Mouse (Mus musculus) kidney, postnatal 4 days (tissue): ENCODE results near the gene C2cd4d.

ENCODE experiments used
- DNase-seq, 2 experiments: peaks; one replicate each; pipeline ENCODE4 v3.0.0; 2021; ENCODE audit warnings: mixed read lengths in 2 of 2

The C2cd4d gene

DNA sequence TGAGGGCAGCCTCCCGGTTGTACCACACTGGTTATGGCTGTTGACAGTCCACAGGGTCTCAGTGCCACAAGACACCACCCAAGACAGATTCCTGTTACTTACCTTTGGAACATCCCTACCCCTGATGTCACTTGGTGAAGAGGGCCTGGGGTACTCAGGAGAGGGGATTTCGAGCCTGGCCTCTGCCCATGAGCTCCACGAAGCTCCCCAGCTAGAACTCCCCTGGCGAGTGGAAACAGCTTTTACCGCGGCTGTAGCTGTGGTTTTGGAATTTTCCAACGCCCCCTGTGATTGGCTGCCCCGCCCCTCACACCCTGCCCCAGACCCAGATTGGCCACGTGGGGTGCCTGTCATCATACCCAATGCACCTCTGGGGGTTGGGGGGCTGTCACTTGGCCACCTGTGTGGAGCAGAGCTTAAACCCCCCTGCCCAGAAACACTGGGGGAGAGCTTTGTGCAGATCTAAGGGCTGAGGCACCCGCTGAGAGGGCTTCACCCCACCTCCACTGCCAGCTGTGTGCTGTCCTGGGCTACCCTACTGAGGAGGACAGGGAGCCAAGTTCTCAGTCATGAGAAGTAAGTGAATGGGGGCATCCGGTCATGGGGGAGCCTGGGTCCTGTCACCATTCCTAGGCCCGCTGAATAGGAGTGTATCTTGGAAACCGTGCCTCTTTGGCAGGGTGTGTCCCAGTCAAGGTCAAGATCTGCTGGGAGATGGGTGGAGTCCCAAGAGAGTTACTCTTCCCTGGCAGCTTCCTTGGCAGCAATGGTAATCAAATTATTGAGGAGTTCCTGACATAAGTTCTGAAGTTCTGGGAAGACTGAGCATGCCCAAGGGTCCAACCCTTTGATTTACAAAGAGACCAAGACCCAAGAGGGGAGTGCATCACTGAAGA lies 15.0 kb downstream of the C2cd4d start:
- DNase-seq = no peak

- DNase-seq = no peak
Measured at GRCm38 (mm10) chr3:94379831-94380510, 17.7 kb downstream of the C2cd4d start.

- no peak for DNase-seq
Measured at GRCm38 (mm10) chr3:94382308-94382707, 20.1 kb downstream of the C2cd4d start.

GRCm38 (mm10) chr3:94383476-94383875 lies 21.2 kb downstream of the C2cd4d start:
- no peak for DNase-seq

DNA sequence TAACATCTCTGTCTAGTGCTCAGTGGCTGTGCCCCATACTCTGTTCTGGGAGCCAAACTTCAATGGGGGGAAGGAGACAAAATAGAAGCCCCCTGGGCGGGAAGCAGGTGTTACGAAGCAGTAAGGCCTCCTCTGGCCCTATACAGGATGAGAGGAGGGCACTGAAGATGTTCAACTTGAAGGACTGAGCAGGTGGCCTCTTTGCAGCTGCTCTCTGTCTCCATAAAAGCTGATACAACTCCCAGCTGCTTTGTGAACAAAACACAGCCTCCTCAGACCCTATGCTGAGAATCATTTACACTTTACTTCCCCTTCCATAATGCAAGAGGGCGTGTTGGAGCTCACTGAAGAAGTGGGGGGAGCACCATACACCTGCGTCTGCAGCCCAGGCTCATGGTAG lies 24.4 kb downstream of the C2cd4d start:
- DNase-seq = no peak

GRCm38 (mm10) chr3:94387391-94387790 lies 25.2 kb downstream of the C2cd4d start:
- DNase-seq = no peak

- no peak for DNase-seq
Measured at GRCm38 (mm10) chr3:94388047-94388446, 25.8 kb downstream of the C2cd4d start.

DNA sequence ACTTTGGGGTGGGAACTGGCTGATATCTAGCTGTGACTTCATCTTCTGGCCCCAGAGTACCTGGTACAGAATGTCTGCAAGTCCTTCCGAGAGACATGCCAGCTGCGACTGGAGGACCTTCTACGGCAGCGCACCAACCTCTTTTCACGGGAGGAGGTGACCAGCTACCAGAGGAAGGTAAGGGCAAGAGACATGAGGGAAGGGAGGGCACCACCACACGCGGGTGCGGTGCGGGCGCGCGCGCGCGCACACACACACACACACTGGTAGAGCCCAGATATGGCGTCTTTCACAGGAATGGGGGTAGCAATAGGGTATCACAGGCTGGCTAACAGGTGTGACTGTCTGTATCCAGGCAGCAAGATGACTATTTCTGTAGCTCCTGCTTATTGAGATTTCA lies 27.2 kb downstream of the C2cd4d start:
- no peak for DNase-seq

GRCm38 (mm10) chr3:94391001-94391400 lies 28.8 kb downstream of the C2cd4d start:
- no peak for DNase-seq

DNA sequence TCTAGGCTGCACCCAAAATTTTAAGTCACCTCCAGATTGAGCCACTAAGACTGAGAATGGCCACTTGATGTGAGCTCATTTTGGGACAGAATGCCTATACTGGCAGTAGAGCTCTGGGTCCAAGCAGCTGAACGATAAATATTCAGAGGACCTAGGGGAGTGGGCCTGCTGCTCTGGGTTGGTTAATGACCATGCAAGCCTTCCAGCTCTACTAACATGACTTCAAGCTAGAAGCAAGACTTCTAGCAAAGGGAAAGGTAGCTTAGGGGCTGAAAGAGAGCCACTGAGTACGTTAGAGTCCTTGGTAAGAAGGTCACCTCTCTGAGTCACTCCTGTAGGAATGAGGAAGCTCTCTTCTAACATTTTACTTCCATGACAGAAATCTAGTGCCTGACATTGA lies 29.9 kb downstream of the C2cd4d start:
- DNase-seq = no peak

DNA sequence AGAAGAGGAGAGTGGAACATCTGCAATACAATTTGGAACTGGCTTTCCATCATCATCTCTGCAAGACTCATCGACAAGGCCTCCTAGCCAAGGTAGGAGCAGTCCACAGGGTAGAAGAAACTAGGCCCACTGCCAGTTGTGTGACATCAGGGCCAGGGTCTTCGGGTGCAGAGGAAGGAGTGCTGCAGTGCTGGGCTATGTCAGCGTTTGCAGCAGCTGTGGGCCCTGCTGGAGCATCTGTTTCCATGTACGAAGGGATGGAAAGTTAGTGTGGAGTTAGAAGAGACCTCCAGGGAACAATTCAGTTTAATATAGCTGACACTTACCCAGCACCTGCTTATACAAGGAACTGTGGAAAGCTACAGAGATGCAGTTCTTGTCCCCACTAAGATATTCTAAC lies 30.8 kb downstream of the C2cd4d start:
- no peak for DNase-seq

GRCm38 (mm10) chr3:94396336-94396735 lies 34.1 kb downstream of the C2cd4d start:
- no peak for DNase-seq

DNA sequence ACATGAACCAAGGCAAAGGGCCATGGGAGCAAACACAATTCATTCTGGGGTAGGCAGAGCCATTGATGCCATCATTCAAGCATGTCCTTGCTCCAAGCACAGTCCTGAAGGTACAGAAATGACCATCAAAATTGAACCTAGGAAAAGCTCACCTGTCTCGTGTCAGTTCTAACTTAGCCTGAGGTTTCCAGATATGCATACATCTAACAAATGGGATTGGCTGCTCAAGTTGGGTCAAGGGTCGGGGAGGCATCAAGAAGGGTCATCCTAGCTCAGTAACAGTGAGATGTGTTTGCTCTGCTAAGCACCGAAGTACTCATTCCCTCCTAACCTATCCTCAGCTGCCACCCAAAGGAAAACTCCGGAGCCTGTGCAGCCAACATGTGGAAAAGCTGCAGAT lies 34.6 kb downstream of the C2cd4d start:
- no peak for DNase-seq

- no peak for DNase-seq
Measured at GRCm38 (mm10) chr3:94398217-94398616, 36.0 kb downstream of the C2cd4d start, which contains the start of gene Lingo4. TSS of gene Lingo4 (plus strand) at chr3:94398517.

DNA sequence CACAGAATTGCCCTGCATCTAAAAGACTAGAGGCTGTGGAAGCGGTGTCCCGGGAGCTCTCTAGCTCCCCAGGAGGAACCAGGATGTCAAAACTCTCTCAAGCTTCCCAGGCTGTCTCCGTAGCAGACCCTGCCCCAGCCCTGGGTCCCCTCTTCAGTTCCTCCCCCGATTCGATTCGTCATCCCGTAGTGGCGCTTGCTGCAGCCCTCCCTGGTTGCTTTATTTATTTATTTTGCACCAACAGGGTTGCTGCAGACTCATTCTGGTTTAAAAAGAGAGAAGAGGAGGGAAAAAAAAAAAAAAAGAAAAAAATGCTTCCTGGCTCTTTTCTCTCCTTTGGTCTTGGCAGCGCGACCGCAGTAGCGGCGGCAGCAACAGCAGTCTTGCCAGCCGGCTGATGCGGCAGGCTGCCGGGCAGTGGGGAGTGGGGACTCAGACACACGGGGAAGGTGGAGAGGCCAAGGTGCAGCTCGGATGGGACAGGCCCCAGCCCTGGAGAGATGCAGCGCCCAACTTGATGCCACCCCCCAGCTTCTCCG lies 36.8 kb downstream of the C2cd4d start:
- DNase-seq = peak; percentile 32 to 50

DNA sequence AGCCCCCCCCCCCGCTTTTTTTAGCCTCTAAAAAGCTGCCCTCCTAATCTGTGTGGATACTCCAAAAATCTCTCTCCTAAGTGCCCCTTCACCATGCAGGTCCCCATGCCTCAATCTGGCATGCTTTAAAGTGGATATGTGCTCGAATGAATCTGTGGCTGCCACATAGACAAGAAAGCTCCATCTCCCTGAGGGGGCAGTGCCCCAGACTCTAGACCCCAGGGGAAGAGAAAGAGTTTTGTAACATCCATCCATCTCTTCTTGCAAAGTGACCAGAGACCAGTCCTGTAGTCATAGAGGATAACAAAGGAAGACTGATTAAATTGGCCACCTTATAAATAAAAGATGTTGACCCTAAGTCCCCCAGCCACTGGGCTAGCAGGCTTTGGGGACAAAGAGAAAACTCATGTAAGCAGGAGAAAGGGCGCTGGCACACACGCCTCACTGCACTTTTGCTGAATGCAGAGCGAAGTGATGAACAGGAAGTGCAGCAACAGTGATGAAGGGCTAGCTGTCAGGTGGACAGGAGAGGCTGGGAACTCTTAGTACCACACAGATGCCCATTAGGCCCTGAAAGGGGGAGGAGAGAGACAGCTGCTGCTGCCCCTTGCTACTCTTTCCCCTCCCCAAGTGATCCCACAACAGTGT lies 37.5 kb downstream of the C2cd4d start:
- no peak for DNase-seq

DNA sequence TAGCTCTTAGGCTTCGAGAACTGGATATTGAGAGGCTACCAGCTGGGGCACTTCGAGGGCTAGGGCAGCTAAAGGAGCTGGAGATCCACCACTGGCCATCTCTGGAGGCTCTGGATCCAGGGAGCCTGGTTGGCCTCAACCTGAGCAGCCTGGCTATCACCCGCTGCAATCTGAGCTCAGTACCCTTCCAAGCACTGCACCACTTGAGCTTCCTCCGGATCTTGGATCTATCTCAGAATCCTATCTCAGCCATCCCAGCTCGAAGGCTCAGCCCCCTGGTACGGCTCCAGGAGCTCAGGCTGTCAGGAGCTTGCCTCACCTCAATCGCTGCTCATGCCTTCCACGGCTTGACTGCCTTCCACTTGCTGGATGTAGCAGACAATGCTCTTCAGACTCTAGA lies 40.2 kb downstream of the C2cd4d start:
- no peak for DNase-seq

DNA sequence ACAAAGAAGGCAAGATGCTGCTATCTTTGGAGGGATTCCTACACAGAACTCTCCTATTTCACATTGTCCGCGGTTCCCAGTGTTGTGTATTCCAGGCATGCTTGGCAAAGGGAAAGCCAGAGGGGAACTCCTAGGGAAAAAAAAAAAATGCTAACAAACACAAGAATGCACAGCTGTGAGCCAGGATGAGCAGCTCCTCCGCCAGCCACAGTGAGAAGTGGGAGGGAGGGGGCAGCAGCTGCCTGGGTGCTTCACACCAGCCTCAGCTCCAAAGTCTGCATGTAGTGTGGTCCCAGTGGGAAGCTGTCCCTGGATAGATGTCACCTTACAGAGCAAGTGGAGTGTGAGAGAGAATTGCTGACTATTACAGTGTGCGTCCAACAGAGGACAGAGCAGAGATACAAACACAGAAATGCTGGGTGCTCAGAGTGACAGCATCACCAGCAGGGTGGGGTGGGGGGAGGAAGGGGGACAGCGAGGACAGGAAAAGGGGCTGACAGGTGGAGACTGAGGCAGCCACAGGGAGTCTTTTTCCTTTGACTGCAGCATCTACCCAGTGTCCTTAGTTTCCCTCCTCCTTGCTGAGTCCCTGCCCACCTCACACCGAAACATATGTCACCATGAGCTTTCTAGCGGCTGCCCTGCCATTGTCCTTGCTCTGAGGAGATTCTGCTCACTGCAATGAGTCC lies 42.3 kb downstream of the C2cd4d start:
- peak in 1 of 2 experiments; percentile 56 for DNase-seq

DNA sequence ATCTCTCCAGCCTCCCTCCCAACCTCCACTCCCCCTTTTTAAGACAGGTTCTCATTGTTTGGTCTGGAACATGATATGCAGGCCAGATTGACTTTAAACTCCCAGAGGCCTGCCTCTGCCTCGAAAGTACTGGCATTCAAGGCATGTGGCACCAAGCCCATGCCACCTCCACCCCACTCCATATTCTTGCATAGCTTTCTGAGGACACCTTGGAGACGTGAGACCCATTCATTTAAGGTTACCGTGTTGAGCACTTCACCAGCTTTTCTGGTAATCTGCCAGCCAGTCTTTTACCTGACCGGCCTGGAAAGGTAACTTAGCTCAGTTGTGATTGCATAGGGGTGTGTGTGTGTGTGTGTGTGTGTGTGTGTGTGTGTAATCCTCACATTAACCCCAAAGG lies 43.3 kb downstream of the C2cd4d start:
- no peak for DNase-seq

GRCm38 (mm10) chr3:94412530-94412929 lies 50.3 kb downstream of the C2cd4d start:
- no peak for DNase-seq

GRCm38 (mm10) chr3:94413031-94413679 lies 50.9 kb downstream of the C2cd4d start, which contains the start of gene Tdrkh:
TSS of gene Tdrkh (plus strand) at chr3:94413273.
- DNase-seq = peak; percentile 95 to 97
